Mouse (Mus musculus): ENCODE results near the gene Slc7a9. TPM values are rescaled to one million over a fixed set of nuclear protein-coding genes. Genes with fewer than 3 reads are reported as not detected.

Slc7a9 gene
- total RNA-seq (2021) = not detected
- long read RNA-seq, experiment 1 = 0 reads
- long read RNA-seq, experiment 2 = 0 reads

- DNase-seq = no peak
These were observed at the start of gene Slc7a9 for GRCm38 (mm10) chr7:35447996-35448846. Slc7a9 (plus strand) TSS chr7:35448796.

DNA sequence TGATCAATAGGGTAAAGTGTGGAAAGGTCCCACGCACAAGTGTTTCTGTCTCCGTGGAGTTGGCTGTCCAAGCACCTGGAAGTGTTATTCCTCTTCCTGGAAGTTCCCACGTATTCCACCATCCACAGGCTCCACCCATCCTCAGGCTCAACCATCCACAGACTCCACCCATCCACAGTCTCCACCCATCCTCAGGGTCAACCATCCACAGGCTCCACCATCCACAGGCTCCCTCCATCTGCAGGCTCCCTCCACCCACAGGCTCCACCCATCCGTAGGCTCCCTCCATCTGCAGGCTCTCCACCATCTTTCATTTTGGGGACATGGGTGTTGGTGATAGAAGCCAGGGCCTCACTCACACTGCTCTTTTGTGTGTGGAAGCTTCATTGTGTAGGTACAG lies 47.4 kb upstream of the Slc7a9 start:
- no peak for DNase-seq

DNA sequence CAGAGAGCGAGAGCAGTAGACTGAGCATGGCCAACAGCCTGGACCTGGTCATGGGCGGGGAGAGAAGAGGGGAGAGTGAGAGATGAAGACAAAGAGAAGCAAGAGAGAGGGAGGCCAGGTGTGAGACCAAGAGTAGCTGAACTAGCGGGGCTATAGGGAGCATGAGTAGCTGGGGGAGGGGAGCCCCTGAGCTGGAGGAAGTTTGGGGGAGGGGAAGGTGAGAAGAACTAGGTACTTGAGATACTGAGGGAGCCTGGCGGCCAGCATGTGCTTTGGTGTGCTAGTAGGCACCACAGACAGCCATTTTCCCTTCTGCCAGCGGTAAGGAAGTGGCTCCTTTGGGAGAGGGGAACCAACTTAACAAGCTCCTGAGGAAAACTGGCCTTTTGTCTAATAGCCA lies 33.4 kb upstream of the Slc7a9 start:
- no peak for DNase-seq

DNA sequence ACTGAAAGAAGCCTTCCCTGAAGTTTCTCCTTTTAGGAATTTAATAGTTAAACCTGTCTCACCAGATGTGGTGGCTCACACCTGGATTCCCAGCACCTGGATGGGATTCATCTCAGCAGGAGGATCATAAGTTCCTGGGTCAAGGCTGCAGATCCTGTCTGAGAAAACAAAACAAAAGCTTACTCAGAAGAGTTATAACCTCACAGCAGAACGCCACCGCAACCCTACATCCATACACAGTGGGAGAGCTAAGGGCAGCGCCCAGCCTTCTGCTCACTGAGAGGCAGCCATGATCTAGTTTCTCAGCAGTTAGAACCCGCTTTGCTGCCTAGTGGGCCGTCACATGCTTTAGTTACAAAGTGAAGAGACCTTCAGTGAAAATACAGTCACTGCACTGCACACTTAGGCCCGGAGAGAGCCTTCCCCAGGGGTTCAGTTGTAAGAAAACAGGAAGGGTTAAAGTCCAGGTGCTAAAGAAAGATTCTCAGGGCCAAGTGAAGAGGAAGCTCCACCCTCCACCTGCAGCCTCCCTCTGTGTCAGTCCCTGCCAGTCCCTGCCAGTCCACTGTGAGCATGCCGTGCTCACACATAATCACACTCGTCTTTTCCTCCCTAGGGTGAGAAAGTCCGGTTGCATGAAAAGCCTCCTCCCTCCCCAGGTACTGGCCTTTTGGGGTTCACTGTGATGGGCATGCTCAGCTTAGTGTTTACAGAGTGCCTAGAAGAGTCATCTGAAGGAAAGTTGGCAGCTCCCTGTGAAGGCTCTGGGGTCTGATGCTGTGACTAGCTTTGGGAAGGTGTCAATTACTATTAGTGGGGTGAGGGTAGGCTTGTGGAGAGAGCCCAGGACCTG lies 32.6 kb upstream of the Slc7a9 start:
- DNase-seq = no peak

DNA sequence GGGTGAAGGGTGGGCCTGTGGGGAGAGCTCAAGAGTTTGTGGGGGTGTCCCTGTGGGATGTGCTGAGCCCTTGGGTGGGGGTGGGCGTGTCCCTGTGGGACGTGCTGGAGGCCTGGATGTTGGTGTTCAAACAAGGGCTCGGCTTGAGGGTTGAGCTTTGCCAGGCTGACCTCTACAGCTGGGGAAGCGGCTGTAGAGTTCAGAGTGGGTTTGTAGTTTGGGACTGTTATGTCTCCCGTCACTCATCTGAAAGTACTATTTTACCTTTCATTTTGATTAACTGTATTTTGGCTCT lies 32.0 kb upstream of the Slc7a9 start:
- no peak for DNase-seq

DNA sequence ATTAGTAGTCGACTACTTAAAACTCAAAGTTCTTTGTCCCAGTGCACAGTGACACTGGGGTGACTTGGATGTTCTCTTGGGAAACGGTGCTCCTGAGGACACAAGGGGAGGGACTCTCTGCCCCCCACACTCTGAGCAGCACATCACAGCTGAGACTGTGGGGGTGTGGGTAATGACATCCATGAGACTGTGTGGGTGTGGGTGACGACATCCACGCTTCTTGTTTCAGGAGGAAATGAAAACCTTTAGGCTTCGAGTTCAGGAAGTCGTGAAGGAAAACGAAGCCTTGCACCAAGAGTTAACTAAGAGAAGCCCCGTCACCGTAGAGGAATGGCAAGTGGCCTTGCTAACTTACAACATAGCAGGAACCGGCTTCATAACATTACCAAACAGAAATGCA lies 25.5 kb upstream of the Slc7a9 start:
- DNase-seq = no peak

GRCm38 (mm10) chr7:35428146-35428545 lies 20.4 kb upstream of the Slc7a9 start:
- no peak for DNase-seq

- no peak for DNase-seq
These were observed 13.3 kb upstream of the Slc7a9 start for GRCm38 (mm10) chr7:35435266-35435665.

DNA sequence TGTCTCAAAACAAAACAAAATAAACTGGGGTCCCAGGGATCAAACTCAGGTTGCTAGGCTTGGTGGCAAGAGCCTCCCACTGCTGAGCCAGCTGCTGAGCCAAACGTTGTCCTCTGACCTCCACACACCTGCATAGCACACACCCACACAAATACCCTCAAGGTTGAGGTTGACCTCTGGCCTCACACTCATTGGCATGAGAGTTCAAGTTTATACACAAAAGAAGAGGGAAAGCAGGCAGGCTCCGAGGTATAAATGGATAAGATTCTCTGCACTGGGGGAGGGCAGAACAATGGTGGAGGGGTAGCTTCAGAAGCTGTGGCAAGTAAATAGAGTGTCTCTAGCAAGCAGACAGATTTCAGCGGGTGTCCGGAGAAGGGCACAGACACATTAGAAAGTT lies 1.1 kb upstream of the Slc7a9 start:
- DNase-seq = no peak

GRCm38 (mm10) chr7:35448867-35449266 lies 271 bp downstream of the Slc7a9 start:
- no peak for DNase-seq

- no peak for DNase-seq
These were observed 7.7 kb downstream of the Slc7a9 start for GRCm38 (mm10) chr7:35456091-35456814.

DNA sequence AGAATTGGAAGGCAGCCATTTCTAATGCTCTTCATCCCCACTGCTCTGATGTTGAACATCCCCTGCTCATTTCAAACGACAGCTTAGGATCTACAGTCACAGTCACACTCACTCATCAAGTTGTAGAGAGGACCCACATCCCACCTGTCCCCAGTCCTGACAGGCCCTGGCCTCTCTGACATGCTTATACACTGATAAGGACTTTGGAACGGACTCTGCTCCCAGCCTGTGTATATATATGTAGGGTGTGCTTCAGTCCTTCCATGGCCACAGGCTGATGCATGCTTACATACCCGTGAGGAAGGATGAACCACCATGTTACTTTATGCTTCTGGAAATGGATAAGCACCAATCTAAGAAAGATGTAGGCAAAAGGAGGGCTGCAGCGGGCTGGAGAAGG lies 12.4 kb downstream of the Slc7a9 start:
- no peak for DNase-seq

DNA sequence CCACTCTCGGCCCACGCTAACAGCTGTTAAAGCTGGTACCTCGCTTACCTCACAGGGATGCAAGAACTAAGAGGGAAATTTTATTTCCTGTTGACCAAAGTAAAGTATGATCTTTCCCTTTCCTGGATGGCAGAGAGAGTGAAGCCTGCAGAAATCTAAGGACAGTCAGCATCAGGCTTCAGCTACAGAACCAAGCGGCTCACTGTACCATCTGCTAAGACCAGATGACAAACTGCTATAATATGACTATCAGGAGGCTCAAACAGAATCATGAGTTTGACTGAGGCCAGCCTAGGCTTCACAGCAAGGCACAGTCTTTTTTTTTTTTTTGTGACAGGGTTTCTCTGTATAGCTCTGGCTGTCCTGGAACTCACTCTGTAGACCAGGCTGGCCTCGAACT lies 16.4 kb downstream of the Slc7a9 start:
- no peak for DNase-seq

- no peak for DNase-seq
These were observed 19.3 kb downstream of the Slc7a9 start for GRCm38 (mm10) chr7:35467856-35468255.

DNA sequence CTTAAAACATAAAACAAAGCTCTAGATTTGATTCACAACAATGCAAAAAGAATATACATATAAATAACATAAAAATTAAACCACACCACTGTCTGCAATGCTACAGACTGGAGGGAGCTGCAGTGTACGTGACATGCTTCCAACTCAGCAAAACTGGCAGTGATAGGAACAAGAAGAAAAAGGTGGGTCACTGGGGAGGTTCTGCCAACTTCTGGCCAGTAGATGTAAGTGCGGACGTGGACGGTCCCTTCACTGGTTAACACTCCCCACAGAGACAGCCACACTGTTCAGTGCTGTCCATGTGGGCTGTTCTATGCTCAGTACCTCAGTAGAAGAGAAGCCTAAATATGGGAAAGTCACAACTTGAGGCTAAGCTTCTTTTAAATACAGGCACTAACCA lies 22.2 kb downstream of the Slc7a9 start:
- no peak for DNase-seq

GRCm38 (mm10) chr7:35476457-35476856 lies 27.9 kb downstream of the Slc7a9 start:
- DNase-seq = no peak

DNA sequence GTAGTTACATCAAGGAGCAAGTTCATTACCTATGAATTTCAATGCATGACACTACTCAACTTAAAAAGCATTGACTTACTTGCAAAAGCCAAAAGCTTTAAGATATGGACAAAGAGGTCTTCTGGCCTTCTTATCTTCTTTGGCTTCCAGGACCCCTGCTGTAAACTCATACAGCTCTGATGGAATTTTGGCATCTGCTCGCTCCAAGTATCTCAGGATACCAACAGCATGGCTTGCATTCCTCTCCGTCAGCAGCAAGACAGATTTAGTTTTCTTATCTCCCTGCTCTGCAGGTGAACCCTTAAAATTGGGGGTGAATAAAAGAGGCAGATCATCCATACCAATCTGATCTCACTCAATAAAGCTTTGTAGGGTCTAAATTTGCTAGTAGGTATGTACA lies 36.5 kb downstream of the Slc7a9 start:
- DNase-seq = peak; percentile 7 to 15

- DNase-seq = no peak
These were observed 38.0 kb downstream of the Slc7a9 start for GRCm38 (mm10) chr7:35486553-35486952.

DNA sequence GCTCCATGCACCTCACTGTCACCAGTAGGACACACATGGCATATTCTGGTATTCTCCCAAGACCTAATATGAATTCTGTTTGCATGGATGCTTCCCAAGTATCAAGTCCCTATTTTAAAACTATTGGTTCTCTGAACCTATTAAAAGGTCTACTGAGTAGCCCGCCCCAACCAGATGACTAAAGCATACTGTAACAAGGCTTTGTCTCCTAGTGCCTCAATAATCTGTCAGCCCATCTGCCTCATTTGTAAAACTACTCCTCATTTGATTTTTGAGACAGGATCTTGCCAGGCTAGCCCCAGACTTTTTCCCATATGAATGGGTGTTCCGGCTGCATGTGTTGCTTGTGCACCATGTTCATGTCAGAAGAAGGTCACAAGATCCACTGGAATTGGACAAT lies 41.6 kb downstream of the Slc7a9 start:
- no peak for DNase-seq

DNA sequence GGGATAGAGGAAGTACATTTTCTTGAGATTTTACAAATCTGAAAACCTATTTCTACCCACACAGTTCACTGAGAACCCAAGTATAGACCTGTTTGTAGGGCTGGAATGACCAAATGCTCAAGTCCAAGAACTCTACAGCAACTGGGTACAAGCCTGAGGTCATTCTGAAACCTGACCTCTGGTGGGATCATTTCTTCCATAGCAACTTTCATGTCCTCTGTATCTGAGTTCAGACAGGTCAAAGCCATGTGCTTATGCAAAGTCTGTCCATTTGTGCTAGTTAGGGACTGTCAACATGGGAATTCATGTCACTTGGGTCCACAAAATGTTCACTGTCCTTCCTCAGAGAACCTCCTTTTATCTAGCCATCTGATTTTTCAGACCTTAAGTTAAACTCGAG lies 42.4 kb downstream of the Slc7a9 start:
- no peak for DNase-seq

- DNase-seq = no peak
These were observed 48.9 kb downstream of the Slc7a9 start for GRCm38 (mm10) chr7:35497516-35497915.

DNA sequence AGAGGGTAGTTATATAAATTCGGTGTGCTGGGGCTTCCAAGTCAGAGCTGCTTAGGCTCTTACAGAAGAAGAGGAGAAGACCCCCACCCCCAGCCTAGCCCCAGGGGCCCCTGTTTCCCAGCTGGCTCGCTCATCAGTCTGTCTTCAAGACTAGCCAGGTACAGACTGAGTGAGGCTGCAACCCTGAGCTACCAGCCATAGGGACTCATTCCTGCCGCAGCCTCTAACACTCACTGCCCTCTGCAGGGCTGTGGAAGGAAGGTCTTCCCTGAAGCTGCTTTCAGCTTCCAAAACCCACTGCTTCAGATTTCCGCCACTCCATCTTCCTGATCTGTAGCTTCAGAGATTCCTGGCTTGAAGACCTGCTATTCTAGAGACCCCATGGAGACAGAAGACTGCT lies 53.4 kb downstream of the Slc7a9 start:
- no peak for DNase-seq

Data from heart, adult 18-20 months (tissue).